Mouse (Mus musculus) E14TG2a.4 (cell line): ENCODE measurements around the gene Traf6.
"Not testable (repeated sequence)": the region's sequence is repeated elsewhere in the genome, so short reads cannot be mapped to it uniquely, and the experiment has no call there.

Experiments used
- H3K27me3 ChIP-seq: 2 replicates; pipeline ENCODE4 v1.6.1; 2014; ENCODE audit warnings: low read length, control low read depth; ENCODE audit not compliant: insufficient read depth
- H3K36me3 ChIP-seq: 2 replicates; pipeline ENCODE4 v1.6.1; 2014; ENCODE audit warnings: low read length, control low read depth; ENCODE audit not compliant: insufficient read depth
- H3K4me1 ChIP-seq: replicated peaks from 2 replicates; pipeline ENCODE4 v1.6.1; 2014; ENCODE audit warnings: low read depth, low read length, control low read depth
- H3K4me3 ChIP-seq: replicated peaks from 2 replicates; pipeline ENCODE4 v1.5.1; 2014; ENCODE audit warnings: mild to moderate bottlenecking, low read length
- H3K9me3 ChIP-seq: 2 replicates; pipeline ENCODE4 v1.6.1; 2014; ENCODE audit warnings: low read length, control low read depth
- CTCF ChIP-seq: conservative IDR thresholded peaks from 2 replicates; pipeline ENCODE4 v1.5.1; 2014; ENCODE audit warnings: low read length
- NANOG ChIP-seq: IDR thresholded peaks from 2 replicates; pipeline ENCODE4 v1.6.1; 2014; ENCODE audit warnings: borderline replicate concordance, low read length, mixed read lengths
- POU5F1 ChIP-seq: IDR thresholded peaks from 2 replicates; pipeline ENCODE4 v1.6.1; 2014; ENCODE audit warnings: low read length, borderline replicate concordance

The Traf6 gene

DNA sequence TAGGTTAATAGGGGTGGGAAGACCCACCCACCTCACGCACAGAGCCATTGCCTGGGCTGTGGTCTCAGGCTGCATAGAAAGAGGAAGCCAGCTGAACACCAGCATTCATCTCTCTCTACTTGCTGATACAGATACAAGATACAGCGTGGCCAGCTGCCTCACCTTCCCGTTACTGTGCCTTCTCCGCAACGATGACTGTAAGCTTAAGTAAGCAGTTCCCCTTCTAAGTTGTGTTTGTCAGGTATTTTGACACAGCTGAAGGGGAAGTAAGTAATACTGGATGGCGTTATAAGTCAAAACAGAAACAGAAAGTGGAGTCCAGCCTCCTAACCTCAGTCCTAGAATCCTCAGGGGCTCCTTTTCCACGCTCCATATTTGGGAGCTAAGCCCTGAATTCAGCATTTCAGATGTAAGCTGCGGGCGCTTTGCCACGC lies 54.6 kb downstream of the Traf6 start:
- TF ChIP-seq POU5F1: no peak
- TF ChIP-seq NANOG: no peak
- TF ChIP-seq CTCF: no peak
- H3K9me3 ChIP-seq: no peaks in the 10 kb centered on the region
- H3K4me3 ChIP-seq: no peak overlapping the region
- peaks cover 25% of the 10 kb centered on the region for H3K4me1 ChIP-seq
- H3K36me3 ChIP-seq: no peaks in the 10 kb centered on the region
- H3K27me3 ChIP-seq: peaks cover 5% of the 10 kb centered on the region

- TF ChIP-seq POU5F1 (no peak), CTCF (no peak), NANOG (no peak)
- Histone ChIP-seq H3K4me3 (no peak overlapping the region), H3K9me3 (no peaks in the 10 kb centered on the region), H3K4me1 (peaks cover 25% of the 10 kb centered on the region), H3K36me3 (no peaks in the 10 kb centered on the region), H3K27me3 (peaks cover 5% of the 10 kb centered on the region)
Measured at GRCm38 (mm10) chr2:101733564-101733963, 55.3 kb downstream of the Traf6 start.

DNA sequence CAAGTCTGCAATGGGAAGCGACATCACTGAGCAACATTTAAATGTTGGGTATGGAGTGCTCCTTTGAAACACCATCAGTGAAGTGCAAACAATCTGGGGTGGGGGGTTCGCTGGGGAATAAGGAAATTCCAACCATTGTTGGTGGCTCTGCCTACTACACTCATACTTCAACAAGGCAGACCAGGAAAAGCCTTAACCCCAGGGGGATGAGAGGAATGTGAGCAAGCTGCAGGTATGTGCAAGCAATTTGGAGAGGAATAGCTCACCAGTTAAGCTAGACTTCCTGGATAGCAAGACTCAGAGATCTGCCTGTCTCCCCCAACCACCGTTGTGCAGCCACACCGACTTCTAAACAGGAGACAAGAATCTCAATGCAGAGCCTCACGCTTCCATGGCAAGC lies 61.7 kb downstream of the Traf6 start:
- Histone ChIP-seq H3K9me3 (no peaks in the 10 kb centered on the region), H3K27me3 (peaks cover 3% of the 10 kb centered on the region; the same call in 1 of the 2 replicates), H3K4me3 (no peak overlapping the region), H3K36me3 (no peaks in the 10 kb centered on the region), H3K4me1 (no peaks in the 10 kb centered on the region)
- TF ChIP-seq CTCF (no peak), NANOG (no peak), POU5F1 (no peak)

GRCm38 (mm10) chr2:101741653-101742052 lies 63.4 kb downstream of the Traf6 start:
- H3K36me3 ChIP-seq: no peaks in the 10 kb centered on the region
- TF ChIP-seq NANOG (no peak), POU5F1 (no peak)
- H3K9me3 ChIP-seq: no peaks in the 10 kb centered on the region
- H3K4me3 ChIP-seq: no peak overlapping the region
- no peaks in the 10 kb centered on the region for H3K4me1 ChIP-seq
- H3K27me3 ChIP-seq: peaks cover 9% of the 10 kb centered on the region; the same call in 1 of the 2 replicates

- H3K9me3 ChIP-seq: no peaks in the 10 kb centered on the region
- H3K36me3 ChIP-seq: no peaks in the 10 kb centered on the region
- no peaks in the 10 kb centered on the region for H3K4me1 ChIP-seq
- peaks cover 12% of the 10 kb centered on the region; the same call in 1 of the 2 replicates for H3K27me3 ChIP-seq
- TF ChIP-seq NANOG: no peak
- TF ChIP-seq CTCF: no peak
- TF ChIP-seq POU5F1: no peak
- no peak overlapping the region for H3K4me3 ChIP-seq
Measured at GRCm38 (mm10) chr2:101742072-101742860, 64.0 kb downstream of the Traf6 start.

DNA sequence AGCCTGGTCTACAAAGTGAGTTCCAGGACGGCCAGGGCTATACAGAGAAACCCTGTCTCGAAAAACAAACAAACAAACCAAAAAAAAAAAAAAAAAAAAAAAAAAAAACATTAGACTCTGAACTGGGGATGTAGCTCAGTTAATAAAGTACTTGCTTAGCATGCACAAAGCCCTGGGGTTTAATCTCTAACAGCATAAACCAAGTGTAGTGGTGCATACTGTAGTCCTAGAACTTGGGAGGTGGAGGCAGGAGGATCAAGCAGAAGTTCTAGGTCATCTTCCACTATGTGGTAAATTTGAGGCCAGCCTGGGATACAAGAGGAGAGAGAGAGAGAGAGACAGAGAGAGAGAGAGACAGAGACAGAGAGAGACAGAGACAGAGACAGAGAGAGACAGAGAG lies 67.4 kb downstream of the Traf6 start:
- peaks cover 12% of the 10 kb centered on the region; the same call in 1 of the 2 replicates for H3K27me3 ChIP-seq
- H3K4me1 ChIP-seq, H3K36me3 ChIP-seq, H3K4me3 ChIP-seq, H3K9me3 ChIP-seq: not testable (repeated sequence)

DNA sequence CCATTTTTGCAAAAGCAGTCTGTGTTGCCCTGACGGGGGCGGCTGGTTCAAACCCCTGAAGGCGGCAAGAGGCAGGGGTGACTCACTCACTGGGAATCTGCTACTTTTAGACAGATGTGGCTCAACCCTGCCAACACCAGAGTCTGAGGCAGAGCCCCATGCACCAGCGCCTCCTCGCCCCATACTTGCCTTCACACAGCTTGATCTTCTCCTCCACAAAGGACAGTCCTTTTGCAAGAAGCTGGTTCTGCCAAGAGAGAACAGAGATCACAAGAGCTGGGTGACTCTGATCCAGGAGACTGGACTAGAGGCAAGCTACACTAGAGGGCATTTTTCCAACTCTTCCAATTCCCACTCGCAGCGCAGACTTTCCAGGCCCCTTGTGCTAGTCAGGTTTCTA lies 68.3 kb downstream of the Traf6 start:
- Histone ChIP-seq H3K36me3 (no peaks in the 10 kb centered on the region), H3K9me3 (no peaks in the 10 kb centered on the region), H3K27me3 (peaks cover 12% of the 10 kb centered on the region; the same call in 1 of the 2 replicates), H3K4me3 (no peak overlapping the region), H3K4me1 (peaks cover 7% of the 10 kb centered on the region)
- no peak for TF ChIP-seq CTCF
- no peak for TF ChIP-seq POU5F1
- no peak for TF ChIP-seq NANOG
